Mouse (Mus musculus) macrophage (primary cell): ENCODE measurements around the gene Tigit. TPM values are rescaled to one million over a fixed set of nuclear protein-coding genes. Genes with fewer than 3 reads are reported as not detected.

Source experiments
- H3K27ac ChIP-seq: fragments of 350-480 bp; formaldehyde crosslinking; 2 replicates; pipeline ENCODE4 v1.9.0; 2021
- H3K36me3 ChIP-seq: fragments of 350-480 bp; formaldehyde crosslinking; 2 replicates; pipeline ENCODE4 v1.9.0; 2021; ENCODE audit errors: inconsistent target
- H3K4me3 ChIP-seq: fragments of 350-480 bp; formaldehyde crosslinking; 2 replicates; pipeline ENCODE4 v1.9.0; 2021; ENCODE audit errors: inconsistent target
- H3K79me2 ChIP-seq: fragments of 350-480 bp; formaldehyde crosslinking; 2 replicates; pipeline ENCODE4 v1.9.0; 2021; ENCODE audit errors: inconsistent target
- WGBS: methylation state at CpG from one replicate; pipeline ENCODE4 v1.1.7; 2026; ENCODE audit warnings: inconsistent platforms; ENCODE audit not compliant: missing documents; 5-methylcytosine and 5-hydroxymethylcytosine counted together
- polyA plus RNA-seq: library from polyadenylated mRNA; stranded (reverse); fragments of 250-400 nt; gene quantifications from 3 replicates; pipeline ENCODE4 v1.2.4, GENCODE M21; 2018; ENCODE audit warnings: inconsistent platforms

Tigit gene
- polyA plus RNA-seq, 1 experiment from 2014 or later, result not detected

- 95% methylated on average over 23 of the region's 23 CpGs for WGBS
- no peaks in the 10 kb centered on the region for H3K36me3 ChIP-seq
- no peak overlapping the region for H3K27ac ChIP-seq
- H3K4me3 ChIP-seq, result no peak overlapping the region
- H3K79me2 ChIP-seq, result no peaks in the 10 kb centered on the region
Observed at GRCm38 (mm10) chr16:43618286-43618685, 45.7 kb downstream of the Tigit start.

GRCm38 (mm10) chr16:43617346-43617745 is 46.6 kb downstream of the Tigit start:
- WGBS, result 93% methylated on average over 6 of the region's 6 CpGs
- Histone ChIP-seq H3K79me2 (no peaks in the 10 kb centered on the region), H3K27ac (no peak overlapping the region), H3K36me3 (no peaks in the 10 kb centered on the region), H3K4me3 (no peak overlapping the region)

- Histone ChIP-seq H3K79me2 (no peaks in the 10 kb centered on the region), H3K36me3 (no peaks in the 10 kb centered on the region), H3K4me3 (no peak overlapping the region), H3K27ac (no peak overlapping the region)
- 97% methylated on average over 4 of the region's 4 CpGs for WGBS
Observed at GRCm38 (mm10) chr16:43616348-43616747, 47.6 kb downstream of the Tigit start.

GRCm38 (mm10) chr16:43610375-43610774 is 53.6 kb downstream of the Tigit start:
- H3K79me2 ChIP-seq, result no peaks in the 10 kb centered on the region
- no peak overlapping the region for H3K4me3 ChIP-seq
- no peaks in the 10 kb centered on the region for H3K36me3 ChIP-seq
- WGBS, result 96% methylated on average over 10 of the region's 10 CpGs
- no peak overlapping the region for H3K27ac ChIP-seq

- no peaks in the 10 kb centered on the region for H3K36me3 ChIP-seq
Observed at GRCm38 (mm10) chr16:43608066-43608465, 55.9 kb downstream of the Tigit start.

GRCm38 (mm10) chr16:43607086-43607485 is 56.9 kb downstream of the Tigit start:
- Histone ChIP-seq H3K79me2 (no peaks in the 10 kb centered on the region), H3K36me3 (no peaks in the 10 kb centered on the region), H3K27ac (no peak overlapping the region), H3K4me3 (no peak overlapping the region)

More at GRCm38 (mm10) chr16:43608066-43608465, 55.9 kb downstream of the Tigit start:
- no peak overlapping the region for H3K4me3 ChIP-seq
- no peak overlapping the region for H3K27ac ChIP-seq
- no peaks in the 10 kb centered on the region for H3K79me2 ChIP-seq

GRCm38 (mm10) chr16:43604399-43605013 is 59.4 kb downstream of the Tigit start:
- Histone ChIP-seq H3K79me2 (no peaks in the 10 kb centered on the region), H3K36me3 (no peaks in the 10 kb centered on the region), H3K27ac (no peak overlapping the region), H3K4me3 (no peak overlapping the region)
- 85% methylated on average over 4 of the region's 4 CpGs for WGBS

GRCm38 (mm10) chr16:43603591-43604141 is 60.3 kb downstream of the Tigit start:
- 89% methylated on average over 8 of the region's 9 CpGs for WGBS
- Histone ChIP-seq H3K36me3 (no peaks in the 10 kb centered on the region), H3K4me3 (no peak overlapping the region), H3K27ac (no peak overlapping the region), H3K79me2 (no peaks in the 10 kb centered on the region)

- no peaks in the 10 kb centered on the region for H3K36me3 ChIP-seq
- H3K27ac ChIP-seq, result no peak overlapping the region
- 54% methylated on average over 4 of the region's 4 CpGs for WGBS
Observed at GRCm38 (mm10) chr16:43602573-43602972, 61.4 kb downstream of the Tigit start.

GRCm38 (mm10) chr16:43599707-43600106 is 64.2 kb downstream of the Tigit start:
- no peak overlapping the region for H3K27ac ChIP-seq
- H3K79me2 ChIP-seq, result no peaks in the 10 kb centered on the region
- no peaks in the 10 kb centered on the region for H3K36me3 ChIP-seq
- WGBS, result 97% methylated on average over 2 of the region's 2 CpGs
- H3K4me3 ChIP-seq, result no peak overlapping the region

More at GRCm38 (mm10) chr16:43602573-43602972, 61.4 kb downstream of the Tigit start:
- no peak overlapping the region for H3K4me3 ChIP-seq
- H3K79me2 ChIP-seq, result no peaks in the 10 kb centered on the region

Other genes with a start within 250 kb of the Tigit start
- gene Drd3, start 89.9 kb upstream of the Tigit start, polyA plus RNA-seq, result not detected in 3 replicates
- 4.4 to 6.5 TPM (median 5.6 TPM) in 3 replicates for gene Ccdc191, start 225.7 kb upstream of the Tigit start, polyA plus RNA-seq